Mouse (Mus musculus): Measurements from ENCODE around the gene Exoc6b. TPM values are rescaled to one million over a fixed set of nuclear protein-coding genes. Genes with fewer than 3 reads are reported as not detected.
A peak's percentile ranks its signal among the peaks of the same experiment; 100 is the strongest.

Gene Exoc6b
- polyA plus RNA-seq, 1 experiment: 7.7 TPM

DNA sequence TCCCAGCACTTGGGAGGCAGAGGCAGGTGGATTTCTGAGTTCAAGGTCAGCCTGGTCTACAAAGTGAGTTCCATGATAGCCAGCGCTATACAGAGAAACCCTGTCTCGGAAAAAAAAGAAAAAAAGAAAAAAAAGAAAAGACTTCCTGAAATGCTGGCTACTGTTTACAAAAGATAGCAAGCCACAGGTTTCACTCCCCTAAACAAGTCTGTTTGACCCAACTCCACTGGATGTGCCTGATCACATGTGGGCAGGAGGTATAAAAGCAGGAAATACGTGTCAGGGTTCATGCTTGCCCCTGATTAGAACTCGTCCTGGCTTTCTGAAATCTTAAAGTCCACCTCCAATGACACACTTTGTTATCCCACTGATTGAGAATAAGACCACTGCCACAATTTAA, 18.2 kb downstream of the Exoc6b start:
- peaks cover 11% of the 10 kb centered on the region for H3K79me3 ChIP-seq (ENCODE audit: low read depth)
- H3K4me3 ChIP-seq (ENCODE audit: insufficient read depth, poor library complexity, severe bottlenecking): no peak overlapping the region
- TF ChIP-seq MYOD1 (IDR thresholded peaks at IDR 0.05; ENCODE audit: control insufficient read depth, insufficient read length, low read depth) (no peak), CTCF (IDR thresholded peaks at IDR 0.05; ENCODE audit: control insufficient read depth, insufficient read depth, insufficient read length) (no peak), CEBPB (IDR thresholded peaks at IDR 0.05; ENCODE audit: low read depth) (no peak), FOSL1 (IDR thresholded peaks at IDR 0.05; ENCODE audit: insufficient read depth, low read length, poor library complexity, severe bottlenecking) (no peak), USF1 (IDR thresholded peaks at IDR 0.05; ENCODE audit: low read depth) (no peak), MAX (IDR thresholded peaks at IDR 0.05) (no peak), MYOG (IDR thresholded peaks at IDR 0.05; ENCODE audit: control insufficient read depth, extremely low read depth, insufficient read length) (no peak)
- peaks cover 36% of the 10 kb centered on the region for H3K79me2 ChIP-seq (ENCODE audit: control insufficient read depth, insufficient read depth)
- H3ac ChIP-seq (ENCODE audit: control insufficient read depth, insufficient read length, low read depth): no peak overlapping the region
- no peaks in the 10 kb centered on the region for H3K36me3 ChIP-seq (ENCODE audit: control insufficient read depth, insufficient read depth)
- no peaks in the 10 kb centered on the region for H3K27me3 ChIP-seq (ENCODE audit: control insufficient read depth, insufficient read depth, insufficient read length)

DNA sequence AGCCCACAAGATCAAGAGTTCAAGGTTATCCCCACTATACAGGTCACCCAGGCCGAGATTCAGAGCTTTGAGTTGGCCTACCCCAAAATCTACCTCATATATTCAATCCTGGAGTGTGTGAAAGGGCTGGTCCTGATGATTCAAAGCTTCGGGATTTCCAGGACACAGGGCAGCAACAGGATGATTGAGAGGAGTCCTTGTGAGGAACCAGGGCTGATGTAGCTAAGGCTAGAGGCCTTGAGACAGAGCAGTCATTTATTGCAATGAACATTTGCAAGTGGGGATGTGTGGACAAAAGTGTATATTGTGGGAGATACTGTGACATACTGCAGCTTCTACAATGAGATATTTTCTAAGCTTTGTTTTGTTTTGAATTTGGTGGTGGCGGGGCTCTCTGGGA, 22.8 kb downstream of the Exoc6b start:
- H3K79me3 ChIP-seq (ENCODE audit: low read depth): peaks cover 3% of the 10 kb centered on the region
- TF ChIP-seq USF1 (IDR thresholded peaks at IDR 0.05; ENCODE audit: low read depth) (no peak), MAX (IDR thresholded peaks at IDR 0.05) (no peak), FOSL1 (IDR thresholded peaks at IDR 0.05; ENCODE audit: insufficient read depth, low read length, poor library complexity, severe bottlenecking) (no peak), MYOD1 (IDR thresholded peaks at IDR 0.05; ENCODE audit: control insufficient read depth, insufficient read length, low read depth) (no peak), CEBPB (IDR thresholded peaks at IDR 0.05; ENCODE audit: low read depth) (no peak), CTCF (IDR thresholded peaks at IDR 0.05; ENCODE audit: control insufficient read depth, insufficient read depth, insufficient read length) (no peak), MYOG (IDR thresholded peaks at IDR 0.05; ENCODE audit: control insufficient read depth, extremely low read depth, insufficient read length) (no peak)
- H3K79me2 ChIP-seq (ENCODE audit: control insufficient read depth, insufficient read depth): peaks cover 17% of the 10 kb centered on the region
- no peaks in the 10 kb centered on the region for H3K36me3 ChIP-seq (ENCODE audit: control insufficient read depth, insufficient read depth)
- no peak overlapping the region for H3K4me3 ChIP-seq (ENCODE audit: insufficient read depth, poor library complexity, severe bottlenecking)
- H3ac ChIP-seq (ENCODE audit: control insufficient read depth, insufficient read length, low read depth): no peak overlapping the region
- H3K27me3 ChIP-seq (ENCODE audit: control insufficient read depth, insufficient read depth, insufficient read length): no peaks in the 10 kb centered on the region

DNA sequence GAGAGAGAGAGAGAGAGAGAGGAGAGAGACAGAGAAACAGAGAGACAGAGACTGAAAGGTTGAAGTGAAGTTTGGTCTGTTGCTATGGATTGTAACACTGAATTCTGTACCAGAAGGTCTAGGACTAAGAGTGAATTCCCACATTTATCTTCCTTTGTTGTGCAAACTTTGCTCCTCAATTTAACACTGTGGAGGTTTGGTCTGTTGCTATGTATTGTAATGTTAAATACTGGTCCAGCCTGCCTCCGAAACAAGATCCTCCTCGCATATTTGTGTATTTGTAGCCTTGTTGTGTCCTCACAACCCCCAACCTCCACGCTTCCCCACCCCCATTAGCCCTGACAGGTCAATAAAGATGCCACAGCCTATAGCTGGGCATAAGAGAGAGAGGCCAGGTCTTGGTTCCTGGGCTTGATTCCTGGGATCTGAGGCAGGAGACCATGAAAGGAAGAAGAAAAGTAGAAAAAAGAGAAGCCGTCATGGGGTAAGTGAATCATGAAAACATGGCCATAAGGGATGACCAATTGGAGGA, 24.6 kb downstream of the Exoc6b start:
- TF ChIP-seq MYOD1 (IDR thresholded peaks at IDR 0.05; ENCODE audit: control insufficient read depth, insufficient read length, low read depth) (no peak), CTCF (IDR thresholded peaks at IDR 0.05; ENCODE audit: control insufficient read depth, insufficient read depth, insufficient read length) (no peak), MAX (IDR thresholded peaks at IDR 0.05) (no peak), FOSL1 (IDR thresholded peaks at IDR 0.05; ENCODE audit: insufficient read depth, low read length, poor library complexity, severe bottlenecking) (no peak), MYOG (IDR thresholded peaks at IDR 0.05; ENCODE audit: control insufficient read depth, extremely low read depth, insufficient read length) (no peak), CEBPB (IDR thresholded peaks at IDR 0.05; ENCODE audit: low read depth) (no peak), USF1 (IDR thresholded peaks at IDR 0.05; ENCODE audit: low read depth) (no peak)
- Histone ChIP-seq H3K4me3 (ENCODE audit: insufficient read depth, poor library complexity, severe bottlenecking) (no peak overlapping the region), H3ac (ENCODE audit: control insufficient read depth, insufficient read length, low read depth) (no peak overlapping the region), H3K27me3 (ENCODE audit: control insufficient read depth, insufficient read depth, insufficient read length) (no peaks in the 10 kb centered on the region), H3K36me3 (ENCODE audit: control insufficient read depth, insufficient read depth) (no peaks in the 10 kb centered on the region), H3K79me3 (ENCODE audit: low read depth) (peaks cover 5% of the 10 kb centered on the region), H3K79me2 (ENCODE audit: control insufficient read depth, insufficient read depth) (peaks cover 13% of the 10 kb centered on the region)

GRCm38 (mm10) chr6:85037677-85038076, 31.6 kb downstream of the Exoc6b start:
- H3K27me3 ChIP-seq (ENCODE audit: control insufficient read depth, insufficient read depth, insufficient read length): no peaks in the 10 kb centered on the region
- no peak overlapping the region for H3K4me3 ChIP-seq (ENCODE audit: insufficient read depth, poor library complexity, severe bottlenecking)
- H3K36me3 ChIP-seq (ENCODE audit: control insufficient read depth, insufficient read depth): no peaks in the 10 kb centered on the region
- peaks cover 5% of the 10 kb centered on the region for H3K79me3 ChIP-seq (ENCODE audit: low read depth)
- no peak overlapping the region for H3ac ChIP-seq (ENCODE audit: control insufficient read depth, insufficient read length, low read depth)
- no peaks in the 10 kb centered on the region for H3K79me2 ChIP-seq (ENCODE audit: control insufficient read depth, insufficient read depth)
- peak; percentile 83 for TF ChIP-seq CTCF (IDR thresholded peaks at IDR 0.05; ENCODE audit: control insufficient read depth, insufficient read depth, insufficient read length)
- TF ChIP-seq MYOD1 (IDR thresholded peaks at IDR 0.05; ENCODE audit: control insufficient read depth, insufficient read length, low read depth): no peak

- H3ac ChIP-seq (ENCODE audit: control insufficient read depth, insufficient read length, low read depth): no peak overlapping the region
- H3K79me2 ChIP-seq (ENCODE audit: control insufficient read depth, insufficient read depth): peaks cover 23% of the 10 kb centered on the region
- TF ChIP-seq CTCF (IDR thresholded peaks at IDR 0.05; ENCODE audit: control insufficient read depth, insufficient read depth, insufficient read length) (no peak), FOSL1 (IDR thresholded peaks at IDR 0.05; ENCODE audit: insufficient read depth, low read length, poor library complexity, severe bottlenecking) (no peak), MAX (IDR thresholded peaks at IDR 0.05) (no peak), USF1 (IDR thresholded peaks at IDR 0.05; ENCODE audit: low read depth) (no peak), CEBPB (IDR thresholded peaks at IDR 0.05; ENCODE audit: low read depth) (no peak), MYOG (IDR thresholded peaks at IDR 0.05; ENCODE audit: control insufficient read depth, extremely low read depth, insufficient read length) (no peak), MYOD1 (IDR thresholded peaks at IDR 0.05; ENCODE audit: control insufficient read depth, insufficient read length, low read depth) (no peak)
- no peaks in the 10 kb centered on the region for H3K36me3 ChIP-seq (ENCODE audit: control insufficient read depth, insufficient read depth)
- peaks cover 15% of the 10 kb centered on the region for H3K79me3 ChIP-seq (ENCODE audit: low read depth)
- H3K27me3 ChIP-seq (ENCODE audit: control insufficient read depth, insufficient read depth, insufficient read length): no peaks in the 10 kb centered on the region
- no peak overlapping the region for H3K4me3 ChIP-seq (ENCODE audit: insufficient read depth, poor library complexity, severe bottlenecking)
These were observed 39.6 kb downstream of the Exoc6b start for GRCm38 (mm10) chr6:85029671-85030070.

- H3ac ChIP-seq (ENCODE audit: control insufficient read depth, insufficient read length, low read depth): no peak overlapping the region
- H3K27me3 ChIP-seq (ENCODE audit: control insufficient read depth, insufficient read depth, insufficient read length): no peaks in the 10 kb centered on the region
These were observed 44.9 kb downstream of the Exoc6b start for GRCm38 (mm10) chr6:85024403-85024802.

More at GRCm38 (mm10) chr6:85024403-85024802, 44.9 kb downstream of the Exoc6b start:
- Histone ChIP-seq H3K79me3 (ENCODE audit: low read depth) (peaks cover 9% of the 10 kb centered on the region), H3K36me3 (ENCODE audit: control insufficient read depth, insufficient read depth) (no peaks in the 10 kb centered on the region), H3K4me3 (ENCODE audit: insufficient read depth, poor library complexity, severe bottlenecking) (no peak overlapping the region), H3K79me2 (ENCODE audit: control insufficient read depth, insufficient read depth) (peaks cover 36% of the 10 kb centered on the region)
- TF ChIP-seq MYOD1 (IDR thresholded peaks at IDR 0.05; ENCODE audit: control insufficient read depth, insufficient read length, low read depth) (no peak), MAX (IDR thresholded peaks at IDR 0.05) (no peak)
